Mouse (Mus musculus): Measurements from ENCODE around the gene N4bp1. TPM values are rescaled to one million over a fixed set of nuclear protein-coding genes. Genes with fewer than 3 reads are reported as not detected.

Gene N4bp1
- 12.8 and 12.9 TPM in 2 replicates for total RNA-seq (2012; rRNA removed)
- total RNA-seq (2014; rRNA removed): 12.2 and 12.3 TPM in 2 replicates
- 14.0 and 15.6 TPM in 2 replicates for polyA plus RNA-seq (2012; ENCODE audit: insufficient read length, low read depth)

- peak; percentile 88 for DNase-seq (ENCODE audit: extremely low read depth)
- Histone ChIP-seq H3K36me3 (replicated peaks in 1 of 2; ENCODE audit: control insufficient read depth in 1 of 2, insufficient read depth in 1 of 2, low read length in 1 of 2) (peaks cover 9 to 26% of the 10 kb centered on the region in 2 experiments), H3K79me2 (replicated peaks; ENCODE audit: control insufficient read depth, extremely low read depth, insufficient read depth, poor library complexity, severe bottlenecking) (peaks cover 43% of the 10 kb centered on the region), H3K27ac (ENCODE audit: insufficient read depth, low read depth) (peak within 1 kb of the TSS; percentile 50; the same call in 1 of the 2 replicates), H3K4me2 (ENCODE audit: insufficient read depth, low read depth, poor library complexity, severe bottlenecking) (peak within 1 kb of the TSS; percentile 12; the same call in 1 of the 2 replicates), H3K4me3 (replicated peaks in 1 of 3; ENCODE audit: low read depth in 2 of 3, low read length in 2 of 3, poor library complexity in 1 of 3) (peak within 1 kb of the TSS; percentile 84 to 94 (median 90)), H3K27me3 (replicated peaks) (no peaks in the 10 kb centered on the region), H3K4me1 (ENCODE audit: control insufficient read depth in 1 of 2, insufficient read depth in 2 of 2) (peaks cover 14 to 56% of the 10 kb centered on the region in 2 experiments), H3K9me3 (replicated peaks; ENCODE audit: low read length) (no peaks in the 10 kb centered on the region), H3K9ac (ENCODE audit: insufficient read depth, low read depth) (peak within 1 kb of the TSS; percentile 69)
- in situ Hi-C loops (cut with MboI; ENCODE audit: low pct_ligation_motif_present, low pct_unique_long_range_greater_than_20kb, low sequenced_read_pairs): no loop called here
- dilution Hi-C loops (cut with MboI; ENCODE audit: extremely low pct_ligation_motif_present, extremely low pct_unique_long_range_greater_than_20kb, low sequenced_read_pairs): no loop called here
- no peak for TF ChIP-seq RAD21 (IDR thresholded peaks at IDR 0.05; ENCODE audit: low read depth, low read length)
- no peak for TF ChIP-seq IRF4 (IDR thresholded peaks at IDR 0.05; ENCODE audit: low read depth, low read length)
- TF ChIP-seq JUND (conservative IDR thresholded peaks at IDR 0.05; ENCODE audit: low read depth, low read length): no peak
- no peak for TF ChIP-seq MAFK (IDR thresholded peaks at IDR 0.05; ENCODE audit: insufficient replicate concordance, low read length)
- TF ChIP-seq ETS1 (conservative IDR thresholded peaks at IDR 0.05; ENCODE audit: low read depth, low read length): no peak
- no peak for TF ChIP-seq E2F4 (IDR thresholded peaks at IDR 0.05; ENCODE audit: insufficient replicate concordance, low read depth, low read length)
- no peak; the same call in 1 of the 2 replicates for TF ChIP-seq ZMIZ1 (IDR thresholded peaks at IDR 0.05; ENCODE audit: low read depth, low read length)
- TF ChIP-seq POLR2AphosphoS2 (IDR thresholded peaks at IDR 0.05; ENCODE audit: low read depth, low read length): no peak
- no peak for TF ChIP-seq ZNF384 (IDR thresholded peaks at IDR 0.05; ENCODE audit: low read depth, low read length)
- TF ChIP-seq BHLHE40 (IDR thresholded peaks at IDR 0.05; ENCODE audit: low read depth, low read length): no peak; the same call in 1 of the 2 replicates
- no peak for TF ChIP-seq ZKSCAN1 (IDR thresholded peaks at IDR 0.05; ENCODE audit: borderline replicate concordance, low read depth, low read length)
- TF ChIP-seq NELFE (IDR thresholded peaks at IDR 0.05; ENCODE audit: low read depth, low read length): no peak
- TF ChIP-seq MEF2A (IDR thresholded peaks at IDR 0.05; ENCODE audit: borderline replicate concordance, low read depth, low read length): 0 out of 2 replicates have a peak, but pooled peaks have one; percentile 16
- no peak for TF ChIP-seq CHD1 (IDR thresholded peaks at IDR 0.05; ENCODE audit: low read depth, low read length)
- no peak for TF ChIP-seq EP300 (IDR thresholded peaks at IDR 0.05; ENCODE audit: low read length)
- TF ChIP-seq USF2 (conservative IDR thresholded peaks at IDR 0.05; ENCODE audit: low read depth, low read length): no peak
- peak; percentile 89 for TF ChIP-seq NRF1 (IDR thresholded peaks at IDR 0.05; ENCODE audit: low read depth, low read length)
- TF ChIP-seq TBP (conservative IDR thresholded peaks at IDR 0.05; ENCODE audit: low read depth, low read length): 0 out of 2 replicates have a peak, but pooled peaks have one; percentile 22
- 0 out of 4 replicates have a peak, but pooled peaks of 1 of the 2 experiments have one; percentile 2 for TF ChIP-seq CTCF (conservative IDR thresholded peaks at IDR 0.05 in 1 of 2, IDR thresholded peaks at IDR 0.05 in 1 of 2; ENCODE audit: low read depth in 2 of 2, low read length in 2 of 2)
- no peak; the same call in 1 of the 2 replicates for TF ChIP-seq GABPA (IDR thresholded peaks at IDR 0.05; ENCODE audit: insufficient replicate concordance, low read depth, low read length)
- peak; percentile 96 for TF ChIP-seq RCOR1 (conservative IDR thresholded peaks at IDR 0.05; ENCODE audit: low read depth, low read length)
- peak; percentile 42; the same call in 1 of the 2 replicates for TF ChIP-seq POLR2A (IDR thresholded peaks at IDR 0.05; ENCODE audit: low read depth, low read length)
- peak; percentile 68 for TF ChIP-seq SIN3A (IDR thresholded peaks at IDR 0.05; ENCODE audit: low read length)
- TF ChIP-seq SMC3 (IDR thresholded peaks at IDR 0.05; ENCODE audit: low read depth, low read length): no peak
- TF ChIP-seq HCFC1 (IDR thresholded peaks at IDR 0.05; ENCODE audit: low read depth, low read length): peak; percentile 96
- no peak for TF ChIP-seq MAZ (IDR thresholded peaks at IDR 0.05; ENCODE audit: low read depth, low read length)
- TF ChIP-seq ZC3H11A (IDR thresholded peaks at IDR 0.05; ENCODE audit: low read depth, low read length): no peak
- no peak for TF ChIP-seq PAX5 (IDR thresholded peaks at IDR 0.05; ENCODE audit: low read length)
- TF ChIP-seq UBTF (IDR thresholded peaks at IDR 0.05; ENCODE audit: low read depth, low read length): no peak; the same call in 1 of the 2 replicates
- peak; percentile 67 for TF ChIP-seq ELF1 (IDR thresholded peaks at IDR 0.05; ENCODE audit: low read depth, low read length)
- TF ChIP-seq KAT2A (IDR thresholded peaks at IDR 0.05; ENCODE audit: insufficient replicate concordance, low read length): peak; percentile 84; the same call in 1 of the 2 replicates
- TF ChIP-seq CHD2 (IDR thresholded peaks at IDR 0.05; ENCODE audit: low read length): no peak
- TF ChIP-seq USF1 (IDR thresholded peaks at IDR 0.05; ENCODE audit: low read depth, low read length): no peak
- no peak for TF ChIP-seq MYC (IDR thresholded peaks at IDR 0.05; ENCODE audit: low read depth, low read length)
- TF ChIP-seq MXI1 (IDR thresholded peaks at IDR 0.05; ENCODE audit: low read depth, low read length): peak; percentile 35; the same call in 1 of the 2 replicates
- no peak for TF ChIP-seq JUN (IDR thresholded peaks at IDR 0.05; ENCODE audit: insufficient read depth, low read depth, low read length)
- no peak for TF ChIP-seq MAX (IDR thresholded peaks at IDR 0.05; ENCODE audit: low read length)
Measured at GRCm38 (mm10) chr8:86884489-86885463, at the start of gene N4bp1. Gene N4bp1, minus strand, starts transcription at chr8:86885258.

Data from CH12.LX (cell line).